Mouse (Mus musculus) hindbrain, postnatal 0 days (tissue): ENCODE measurements around the gene Rapgef2. TPM values are rescaled to one million over a fixed set of nuclear protein-coding genes. Genes with fewer than 3 reads are reported as not detected.

Experiments
- ATAC-seq: fragments of 200-750 bp; cut with Nextera tagmentation; 2 replicates; pipeline ENCODE4 v1.8.0; 2017; ENCODE audit warnings: mild to moderate bottlenecking, moderate TSS enrichment, moderate library complexity
- DNase-seq: peaks from one replicate; pipeline ENCODE4 v3.0.0-alpha.2; 2015; ENCODE audit warnings: low spot score
- H3K27ac ChIP-seq: fragments of 300-500 bp; sonication (generic); 2 replicates; pipeline ENCODE4 v1.5.1; 2014; ENCODE audit warnings: mild to moderate bottlenecking
- H3K27me3 ChIP-seq: fragments of 300-500 bp; sonication (generic); 2 replicates; pipeline ENCODE4 v1.6.1; 2014; ENCODE audit warnings: low read length, mixed read lengths; ENCODE audit not compliant: insufficient read depth
- H3K36me3 ChIP-seq: fragments of 300-500 bp; sonication (generic); 2 replicates; pipeline ENCODE4 v1.6.1; 2014; ENCODE audit warnings: low read length, mixed read lengths; ENCODE audit not compliant: insufficient read depth
- H3K4me1 ChIP-seq: fragments of 300-500 bp; sonication (generic); 2 replicates; pipeline ENCODE4 v1.6.1; 2014; ENCODE audit warnings: antibody characterized with exemption, low read length, mixed read lengths; ENCODE audit not compliant: insufficient read depth
- H3K4me2 ChIP-seq: fragments of 300-500 bp; sonication (generic); 2 replicates; pipeline ENCODE4 v1.6.1; 2014; ENCODE audit warnings: low read depth, mild to moderate bottlenecking, low read length, moderate library complexity, mixed read lengths
- H3K4me3 ChIP-seq: fragments of 300-500 bp; sonication (generic); 2 replicates; pipeline ENCODE4 v1.5.1; 2014; ENCODE audit warnings: low read length
- H3K9ac ChIP-seq: fragments of 300-500 bp; sonication (generic); replicated peaks from 2 replicates; pipeline ENCODE4 v1.6.1; 2014; ENCODE audit warnings: mild to moderate bottlenecking, low read length, moderate library complexity, mixed read lengths
- H3K9me3 ChIP-seq: fragments of 300-500 bp; sonication (generic); 2 replicates; pipeline ENCODE4 v1.6.1; 2016; ENCODE audit warnings: low read length, mixed read lengths
- CTCF ChIP-seq: IDR thresholded peaks from 2 replicates; pipeline ENCODE4 v1.5.1; 2016; ENCODE audit warnings: antibody characterized with exemption, control low read depth, low read depth
- WGBS: fragments of 180-500 bp; shearing (Covaris S2); extraction: QIAGEN DNeasy Blood & Tissue Kit; methylation state at CpG from one replicate; pipeline ENCODE4 v1.1.7; 2014; 5-methylcytosine and 5-hydroxymethylcytosine counted together
- polyA plus RNA-seq: library from polyadenylated mRNA; unstranded; fragments of >200 nt; fragmentation: Nextera tagmentation; extraction: Ambion mirVana; gene quantifications from 2 replicates; pipeline ENCODE4 v1.2.1, GENCODE M21; 2015
- total RNA-seq: library from RNA; depleted of rRNA; stranded (reverse); fragments of >200 nt; gene quantifications from 2 replicates; pipeline ENCODE4 v1.2.3, GENCODE M21; 2014

The Rapgef2 gene
- total and polyA plus RNA-seq, 2 experiments from 2014 or later, result 8.8 to 49.8 TPM

- ATAC-seq (no peak), DNase-seq (no peak)
- Histone ChIP-seq H3K27me3 (no peaks in the 10 kb centered on the region), H3K9ac (no peak overlapping the region), H3K4me3 (no peak overlapping the region), H3K9me3 (no peaks in the 10 kb centered on the region), H3K36me3 (no peaks in the 10 kb centered on the region), H3K27ac (no peak overlapping the region), H3K4me2 (no peak overlapping the region), H3K4me1 (no peaks in the 10 kb centered on the region)
- 91% methylated on average over 3 of the region's 3 CpGs for WGBS
- no peak for TF ChIP-seq CTCF
Observed at GRCm38 (mm10) chr3:79294701-79295100, 8.4 kb upstream of the Rapgef2 start.

DNA sequence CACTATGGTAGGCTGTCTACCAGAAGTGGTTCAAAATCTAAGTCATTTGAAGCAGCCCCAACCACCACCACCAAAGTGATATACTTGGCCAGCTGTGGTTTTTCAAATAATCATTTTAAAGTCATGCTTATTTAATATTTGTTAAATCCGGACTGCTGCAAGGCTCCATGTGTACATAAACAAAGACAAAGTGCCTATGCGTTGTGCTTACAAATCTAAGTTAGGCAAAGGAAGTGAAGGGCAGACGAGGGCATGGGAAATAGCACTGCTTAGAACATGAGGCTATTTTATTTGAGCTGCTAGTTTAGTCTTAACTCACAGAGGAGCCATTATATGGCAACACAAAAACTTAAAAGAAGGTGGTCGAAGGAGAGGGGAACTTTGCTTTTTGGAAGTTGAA is 6.7 kb upstream of the Rapgef2 start:
- Histone ChIP-seq H3K9me3 (no peaks in the 10 kb centered on the region), H3K9ac (no peak overlapping the region), H3K4me1 (no peaks in the 10 kb centered on the region), H3K36me3 (no peaks in the 10 kb centered on the region), H3K4me3 (no peak overlapping the region), H3K27me3 (no peaks in the 10 kb centered on the region), H3K4me2 (no peak overlapping the region), H3K27ac (no peak overlapping the region)
- WGBS, result 70% methylated on average over 4 of the region's 4 CpGs
- DNase-seq (no peak), ATAC-seq (no peak)
- TF ChIP-seq CTCF, result no peak

- no peak overlapping the region for H3K9ac ChIP-seq
Observed at GRCm38 (mm10) chr3:79289050-79289449, 2.7 kb upstream of the Rapgef2 start.

DNA sequence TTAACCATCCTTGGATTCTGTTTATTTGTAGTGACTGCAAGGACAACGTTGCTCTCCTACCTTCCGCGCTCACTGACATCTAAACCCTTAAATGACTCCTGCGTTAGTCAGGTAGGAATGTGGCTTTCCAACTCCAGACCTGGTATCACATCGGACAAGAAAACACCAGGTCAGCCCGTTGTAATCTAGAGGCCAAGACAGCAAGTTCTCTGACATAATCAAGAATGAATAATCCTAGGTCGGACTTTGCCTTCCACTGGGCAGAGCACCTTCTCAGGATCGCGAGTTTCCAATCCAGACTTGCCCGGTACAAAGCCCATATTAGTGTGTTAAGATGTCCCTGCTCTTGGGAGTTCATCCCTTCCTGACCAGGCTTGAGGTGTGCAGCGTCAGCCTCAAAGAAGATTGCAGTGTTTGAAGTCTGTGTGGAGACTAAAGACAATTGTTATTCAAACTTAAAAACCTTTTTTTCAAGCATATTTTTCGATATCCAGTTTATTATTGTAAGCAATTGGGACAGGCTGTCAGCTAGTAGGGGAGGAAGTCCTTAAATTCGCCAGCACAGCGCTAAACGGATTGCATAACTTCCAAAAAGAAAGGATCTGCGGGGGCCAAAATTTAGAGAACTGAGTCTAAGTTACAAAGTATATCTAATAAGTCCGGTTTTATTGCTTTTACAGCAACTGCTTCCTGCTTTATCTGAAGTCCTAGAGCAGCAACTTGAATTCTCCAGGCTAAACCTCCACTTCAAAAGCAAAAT is 1.6 kb upstream of the Rapgef2 start:
- H3K4me1 ChIP-seq, result peaks cover 20% of the 10 kb centered on the region
- TF ChIP-seq CTCF, result no peak
- no peak for ATAC-seq

More at GRCm38 (mm10) chr3:79289050-79289449, 2.7 kb upstream of the Rapgef2 start:
- TF ChIP-seq CTCF, result no peak
- ATAC-seq (no peak), DNase-seq (no peak)
- 77% methylated on average over 3 of the region's 3 CpGs for WGBS
- no peaks in the 10 kb centered on the region for H3K9me3 ChIP-seq
- peaks cover 14% of the 10 kb centered on the region for H3K4me1 ChIP-seq
- no peaks in the 10 kb centered on the region for H3K27me3 ChIP-seq
- no peak overlapping the region for H3K4me2 ChIP-seq
- H3K36me3 ChIP-seq, result no peaks in the 10 kb centered on the region
- H3K4me3 ChIP-seq, result no peak overlapping the region
- H3K27ac ChIP-seq, result no peak overlapping the region

DNA sequence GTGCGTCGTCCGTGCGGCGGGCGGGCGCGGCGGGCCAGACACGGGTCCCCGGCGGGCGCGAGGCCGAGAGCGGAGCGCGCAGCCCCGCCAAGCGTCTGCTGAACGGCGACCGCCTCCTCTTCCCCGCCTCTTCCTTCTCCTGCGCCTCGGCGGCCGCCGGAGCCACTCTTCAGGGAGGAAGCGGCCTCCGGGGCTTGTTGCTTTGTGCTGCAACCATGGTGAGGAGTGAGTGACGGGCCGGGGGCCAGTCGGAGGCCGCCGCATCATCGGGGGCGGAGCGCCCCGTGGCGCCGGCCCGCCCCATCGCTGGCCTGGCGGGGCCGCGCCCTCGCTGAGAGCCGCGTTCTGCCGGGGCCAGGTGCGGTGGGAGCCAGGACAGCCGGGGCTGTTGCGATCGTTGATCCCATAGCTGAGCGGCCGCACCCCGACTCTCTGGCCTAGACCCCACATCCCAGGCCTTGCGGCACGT is 825 bp upstream of the Rapgef2 start:
- ATAC-seq (peak; percentile 98), DNase-seq (peak; percentile 94)
- TF ChIP-seq CTCF, result no peak
- peak overlapping the region; percentile 76 for H3K4me2 ChIP-seq
- H3K9ac ChIP-seq, result peak overlapping the region; percentile 89
- H3K4me1 ChIP-seq, result peaks cover 20% of the 10 kb centered on the region
- under 1% methylated on average over 54 of the region's 60 CpGs for WGBS
- H3K27me3 ChIP-seq, result no peaks in the 10 kb centered on the region
- no peaks in the 10 kb centered on the region for H3K9me3 ChIP-seq
- peak overlapping the region; percentile 95 for H3K27ac ChIP-seq
- H3K36me3 ChIP-seq, result no peaks in the 10 kb centered on the region
- H3K4me3 ChIP-seq, result peak overlapping the region; percentile 83

More for the DNA sequence above, 1.6 kb upstream of the Rapgef2 start:
- DNase-seq, result peak; percentile 23
- peak overlapping the region; percentile 89 for H3K9ac ChIP-seq
- no peaks in the 10 kb centered on the region for H3K27me3 ChIP-seq
- peak overlapping the region; percentile 95 for H3K27ac ChIP-seq
- H3K9me3 ChIP-seq, result no peaks in the 10 kb centered on the region
- H3K4me2 ChIP-seq, result peak overlapping the region; percentile 76
- 13% methylated on average over 17 of the region's 17 CpGs for WGBS
- H3K4me3 ChIP-seq, result peak overlapping the region; percentile 83
- H3K36me3 ChIP-seq, result no peaks in the 10 kb centered on the region

DNA sequence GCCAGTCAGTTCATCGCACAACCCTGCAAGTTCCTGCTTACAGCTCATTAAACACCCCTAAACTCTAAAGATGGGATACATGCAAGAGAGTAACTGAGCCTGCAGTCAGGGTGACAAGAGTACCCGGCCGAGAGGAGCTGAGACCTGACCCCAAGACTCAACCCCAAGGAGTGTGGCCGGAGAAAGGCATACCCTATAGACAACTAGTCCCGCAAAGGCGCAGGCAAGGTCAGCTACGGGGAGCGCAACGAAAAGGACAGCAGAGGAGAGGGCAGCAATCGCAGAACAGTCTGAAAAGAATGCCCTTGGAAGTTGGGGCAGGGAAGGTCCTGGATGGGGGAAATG is 314 bp downstream of the Rapgef2 start:
- Histone ChIP-seq H3K36me3 (no peaks in the 10 kb centered on the region), H3K27me3 (no peaks in the 10 kb centered on the region), H3K9ac (peak overlapping the region; percentile 89), H3K4me3 (peak overlapping the region; percentile 83), H3K4me2 (peak overlapping the region; percentile 76), H3K4me1 (peaks cover 20% of the 10 kb centered on the region), H3K27ac (peak overlapping the region; percentile 95), H3K9me3 (no peaks in the 10 kb centered on the region)
- ATAC-seq, result no peak
- WGBS, result under 1% methylated on average over 10 of the region's 10 CpGs
- DNase-seq, result peak; percentile 14
- no peak for TF ChIP-seq CTCF

GRCm38 (mm10) chr3:79285097-79285675 is 1.1 kb downstream of the Rapgef2 start:
- Histone ChIP-seq H3K9me3 (no peaks in the 10 kb centered on the region), H3K4me2 (peak overlapping the region; percentile 76), H3K27me3 (no peaks in the 10 kb centered on the region), H3K9ac (peak overlapping the region; percentile 89), H3K27ac (no peak overlapping the region), H3K36me3 (no peaks in the 10 kb centered on the region), H3K4me3 (peak overlapping the region; percentile 83), H3K4me1 (peaks cover 20% of the 10 kb centered on the region)
- DNase-seq (peak; percentile 40), ATAC-seq (no peak)
- 22% methylated on average over 13 of the region's 13 CpGs for WGBS
- no peak for TF ChIP-seq CTCF
